Mouse (Mus musculus): ENCODE measurements at regions not wholly inside any gene's neighbourhood (a gene's known extent, or its start where the extent isn't known, plus 50 kb on each side); places are given as distances from the start of the nearest gene placed in this dataset.

DNA sequence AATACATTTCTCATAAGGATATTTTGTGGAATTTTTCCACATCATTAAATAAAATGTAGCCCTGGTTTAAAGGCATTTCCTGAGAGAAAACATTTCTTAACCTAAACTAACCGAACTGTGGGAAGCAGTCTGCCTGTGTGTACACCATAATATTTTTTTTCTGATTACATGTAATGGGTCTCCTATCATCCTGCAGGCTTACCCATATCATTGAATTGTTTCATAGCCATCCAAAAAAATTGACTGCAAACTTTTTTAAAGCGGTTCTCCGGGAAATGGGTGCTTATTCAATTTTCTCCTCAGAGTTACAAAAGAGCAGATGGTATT is 81.1 kb upstream of the Efna5 start:
- TF ChIP-seq POLR2A (IDR thresholded peaks at IDR 0.05; ENCODE audit: extremely low read depth, insufficient read depth, low read length) (no peak), CTCF (IDR thresholded peaks at IDR 0.05; ENCODE audit: extremely low read depth, insufficient read depth, low read length) (no peak)

Data from cortical plate, adult 2 months (tissue).